Mouse (Mus musculus) midbrain, embryonic 15.5 days (tissue): ENCODE data around the gene Hlcs. TPM values are rescaled to one million over a fixed set of nuclear protein-coding genes. Genes with fewer than 3 reads are reported as not detected.
A peak's percentile ranks its signal among the peaks of the same experiment; 100 is the strongest.
"Not testable (repeated sequence)": the region's sequence is repeated elsewhere in the genome, so short reads cannot be mapped to it uniquely, and the experiment has no call there.

ENCODE experiments used
- ATAC-seq: fragments of 200-750 bp; cut with Nextera tagmentation; replicated peaks from 2 replicates; pipeline ENCODE4 v1.8.0; 2017; ENCODE audit warnings: moderate TSS enrichment
- H3K27ac ChIP-seq: fragments of 300-500 bp; sonication (generic); 2 replicates; pipeline ENCODE4 v1.5.1; 2015; ENCODE audit warnings: mild to moderate bottlenecking, inconsistent platforms
- H3K27me3 ChIP-seq: fragments of 300-500 bp; sonication (generic); replicated peaks from 2 replicates; pipeline ENCODE4 v1.6.1; 2015; ENCODE audit warnings: inconsistent platforms
- H3K36me3 ChIP-seq: fragments of 300-500 bp; sonication (generic); replicated peaks from 2 replicates; pipeline ENCODE4 v1.6.1; 2015; ENCODE audit warnings: inconsistent platforms
- H3K4me1 ChIP-seq: fragments of 300-500 bp; sonication (generic); 2 replicates; pipeline ENCODE4 v1.6.1; 2015; ENCODE audit warnings: inconsistent platforms
- H3K4me2 ChIP-seq: fragments of 300-500 bp; sonication (generic); 2 replicates; pipeline ENCODE4 v1.6.1; 2015; ENCODE audit warnings: inconsistent platforms, mild to moderate bottlenecking, moderate library complexity
- H3K4me3 ChIP-seq: fragments of 300-500 bp; sonication (generic); 2 replicates; pipeline ENCODE4 v1.5.1; 2015; ENCODE audit warnings: mild to moderate bottlenecking, inconsistent platforms
- H3K9ac ChIP-seq: fragments of 300-500 bp; sonication (generic); 2 replicates; pipeline ENCODE4 v1.6.1; 2015; ENCODE audit warnings: mild to moderate bottlenecking, inconsistent platforms
- H3K9me3 ChIP-seq: fragments of 300-500 bp; sonication (generic); 2 replicates; pipeline ENCODE4 v1.6.1; 2016; ENCODE audit warnings: inconsistent platforms
- WGBS: fragments of 180-500 bp; shearing (Covaris S2); methylation state at CpG from one replicate; pipeline ENCODE4 v1.1.7; 2015; ENCODE audit warnings: mixed read lengths; 5-methylcytosine and 5-hydroxymethylcytosine counted together
- polyA plus RNA-seq: library from polyadenylated mRNA; unstranded; fragments of >200 nt; fragmentation: Nextera tagmentation; extraction: Ambion mirVana; gene quantifications from 2 replicates; pipeline ENCODE4 v1.2.1, GENCODE M21; 2015

The Hlcs gene
- polyA plus RNA-seq, 1 experiment from 2014 or later, result 10.1 TPM

- no peak for ATAC-seq
- H3K36me3 ChIP-seq, result no peaks in the 10 kb centered on the region
- no peak overlapping the region for H3K4me2 ChIP-seq
- no peak overlapping the region for H3K27ac ChIP-seq
- no peaks in the 10 kb centered on the region for H3K27me3 ChIP-seq
- 80% methylated on average over 7 of the region's 7 CpGs for WGBS
- H3K9me3 ChIP-seq, result no peaks in the 10 kb centered on the region
- peaks cover 6% of the 10 kb centered on the region; the same call in 1 of the 2 replicates for H3K4me1 ChIP-seq
- no peak overlapping the region for H3K4me3 ChIP-seq
- H3K9ac ChIP-seq, result no peak overlapping the region
These were observed 33.8 kb upstream of the Hlcs start for GRCm38 (mm10) chr16:94347080-94347731.

GRCm38 (mm10) chr16:94345733-94346132 lies 32.4 kb upstream of the Hlcs start:
- no peak for ATAC-seq
- Histone ChIP-seq H3K9ac (no peak overlapping the region), H3K4me2 (no peak overlapping the region), H3K4me1 (peaks cover 6% of the 10 kb centered on the region; the same call in 1 of the 2 replicates), H3K36me3 (no peaks in the 10 kb centered on the region), H3K9me3 (no peaks in the 10 kb centered on the region), H3K4me3 (no peak overlapping the region), H3K27me3 (no peaks in the 10 kb centered on the region), H3K27ac (no peak overlapping the region)
- WGBS, result 86% methylated on average over 1 of the region's 1 CpGs

- H3K9ac ChIP-seq, H3K4me2 ChIP-seq, H3K4me3 ChIP-seq, H3K27me3 ChIP-seq, H3K36me3 ChIP-seq, H3K27ac ChIP-seq, H3K9me3 ChIP-seq, ATAC-seq, H3K4me1 ChIP-seq: not testable (repeated sequence)
- 93% methylated on average over 22 of the region's 22 CpGs for WGBS
These were observed 26.1 kb upstream of the Hlcs start for GRCm38 (mm10) chr16:94339164-94340160.

GRCm38 (mm10) chr16:94335656-94336055 lies 22.3 kb upstream of the Hlcs start:
- ATAC-seq, result no peak
- Histone ChIP-seq H3K36me3 (no peaks in the 10 kb centered on the region), H3K4me2 (no peak overlapping the region), H3K27ac (no peak overlapping the region), H3K9me3 (no peaks in the 10 kb centered on the region), H3K4me3 (no peak overlapping the region), H3K9ac (no peak overlapping the region), H3K27me3 (no peaks in the 10 kb centered on the region), H3K4me1 (no peaks in the 10 kb centered on the region)
- 54% methylated on average over 5 of the region's 5 CpGs for WGBS

- Histone ChIP-seq H3K4me1 (peaks cover 23% of the 10 kb centered on the region), H3K27me3 (peaks cover 30% of the 10 kb centered on the region), H3K9ac (no peak overlapping the region), H3K36me3 (no peaks in the 10 kb centered on the region), H3K27ac (no peak overlapping the region), H3K9me3 (no peaks in the 10 kb centered on the region), H3K4me2 (no peak overlapping the region), H3K4me3 (no peak overlapping the region)
- ATAC-seq, result no peak
- 65% methylated on average over 5 of the region's 5 CpGs for WGBS
These were observed 18.5 kb upstream of the Hlcs start for GRCm38 (mm10) chr16:94331886-94332252.

- no peak for ATAC-seq
- H3K36me3 ChIP-seq, result no peaks in the 10 kb centered on the region
- peaks cover 33% of the 10 kb centered on the region for H3K27me3 ChIP-seq
- H3K9ac ChIP-seq, result no peak overlapping the region
- H3K27ac ChIP-seq, result no peak overlapping the region
- no peak overlapping the region for H3K4me3 ChIP-seq
- WGBS, result 81% methylated on average over 9 of the region's 9 CpGs
- H3K4me2 ChIP-seq, result no peak overlapping the region
- no peaks in the 10 kb centered on the region for H3K9me3 ChIP-seq
- H3K4me1 ChIP-seq, result peaks cover 23% of the 10 kb centered on the region
These were observed 18.0 kb upstream of the Hlcs start for GRCm38 (mm10) chr16:94331233-94331885.

GRCm38 (mm10) chr16:94330429-94330828 lies 17.1 kb upstream of the Hlcs start:
- Histone ChIP-seq H3K4me1 (peaks cover 23% of the 10 kb centered on the region), H3K9me3 (no peaks in the 10 kb centered on the region), H3K36me3 (no peaks in the 10 kb centered on the region), H3K4me2 (no peak overlapping the region), H3K27me3 (peaks cover 35% of the 10 kb centered on the region), H3K9ac (no peak overlapping the region), H3K4me3 (no peak overlapping the region), H3K27ac (no peak overlapping the region)
- no peak for ATAC-seq
- 42% methylated on average over 5 of the region's 5 CpGs for WGBS

GRCm38 (mm10) chr16:94328881-94329867 lies 15.8 kb upstream of the Hlcs start:
- no peaks in the 10 kb centered on the region for H3K9me3 ChIP-seq
- peak overlapping the region; percentile 37 for H3K4me3 ChIP-seq
- H3K9ac ChIP-seq, result 0 out of 2 replicates have a peak overlapping the region, but pooled peaks have one; percentile 17
- peak overlapping the region; percentile 57 for H3K4me2 ChIP-seq
- no peak overlapping the region for H3K27ac ChIP-seq
- H3K27me3 ChIP-seq, result peaks cover 35% of the 10 kb centered on the region
- ATAC-seq, result peak; percentile 37; the same call in 1 of the 2 replicates
- whole genome bisulfite sequencing, result 7% methylated on average over 25 of the region's 25 CpGs
- no peaks in the 10 kb centered on the region for H3K36me3 ChIP-seq
- H3K4me1 ChIP-seq, result peaks cover 23% of the 10 kb centered on the region

- peaks cover 35% of the 10 kb centered on the region for H3K27me3 ChIP-seq
- peak within 1 kb of the TSS; percentile 17; the same call in 1 of the 2 replicates for H3K9ac ChIP-seq
- H3K4me3 ChIP-seq, result peak within 1 kb of the TSS; percentile 37
- ATAC-seq, result no peak
- H3K4me1 ChIP-seq, result peaks cover 23% of the 10 kb centered on the region
- H3K36me3 ChIP-seq, result no peaks in the 10 kb centered on the region
- under 1% methylated on average over 63 of the region's 63 CpGs for WGBS
- no peak within 1 kb of the TSS for H3K27ac ChIP-seq
- H3K9me3 ChIP-seq, result no peaks in the 10 kb centered on the region
- peak within 1 kb of the TSS; percentile 57 for H3K4me2 ChIP-seq
These were observed 14.7 kb upstream of the Hlcs start, which contains the start of gene Ripply3 for GRCm38 (mm10) chr16:94327781-94328711. TSS of gene Ripply3 (plus strand) at chr16:94328420.

GRCm38 (mm10) chr16:94326008-94326407 lies 12.6 kb upstream of the Hlcs start:
- H3K27me3 ChIP-seq, result peaks cover 35% of the 10 kb centered on the region
- no peaks in the 10 kb centered on the region for H3K36me3 ChIP-seq
- H3K27ac ChIP-seq, result no peak overlapping the region
- no peaks in the 10 kb centered on the region for H3K9me3 ChIP-seq
- no peak for ATAC-seq
- no peak overlapping the region for H3K4me3 ChIP-seq
- H3K9ac ChIP-seq, result no peak overlapping the region
- no peak overlapping the region for H3K4me2 ChIP-seq
- WGBS, result 92% methylated on average over 3 of the region's 3 CpGs
- H3K4me1 ChIP-seq, result peaks cover 23% of the 10 kb centered on the region
